Mouse (Mus musculus): ENCODE results near the gene Aloxe3. TPM values are rescaled to one million over a fixed set of nuclear protein-coding genes. Genes with fewer than 3 reads are reported as not detected.

Aloxe3 gene
- total RNA-seq, 1 experiment from 2014 or later: 0.64 TPM

DNA sequence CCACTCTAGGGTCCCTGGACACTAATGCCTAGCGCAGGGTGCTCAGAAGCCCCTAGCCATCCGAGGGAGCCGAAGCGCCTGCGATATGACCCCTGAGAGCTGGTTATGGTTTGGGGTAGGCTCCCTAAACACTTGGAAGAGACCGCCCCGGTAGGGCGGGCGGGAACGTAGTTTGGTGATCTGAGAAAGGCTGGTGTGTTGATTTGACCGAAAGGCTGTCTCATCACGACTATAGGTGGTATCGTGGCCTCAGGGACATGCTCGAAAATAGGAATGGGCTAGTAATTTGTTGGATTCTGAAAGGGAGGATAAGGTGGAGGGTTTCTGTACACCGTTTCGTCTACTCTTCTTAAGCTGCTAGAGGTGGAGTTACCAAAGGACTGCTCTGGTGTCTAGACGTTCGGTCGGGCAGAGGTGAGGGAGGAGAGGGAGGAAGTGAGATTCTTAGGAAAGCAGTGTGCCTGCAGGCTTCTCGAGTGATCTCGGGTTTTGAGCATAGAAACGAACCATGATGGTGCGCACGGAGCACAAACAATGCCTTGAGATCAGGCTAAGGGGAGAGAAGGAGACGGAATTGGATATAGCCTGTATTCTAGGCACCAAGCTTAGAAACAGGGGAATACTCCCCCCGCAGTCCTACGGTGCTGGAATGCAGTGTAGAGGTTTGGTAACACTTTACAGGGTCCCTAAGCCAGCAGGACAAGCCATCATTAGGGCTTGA is 30.0 kb upstream of the Aloxe3 start:
- no peak for DNase-seq

DNA sequence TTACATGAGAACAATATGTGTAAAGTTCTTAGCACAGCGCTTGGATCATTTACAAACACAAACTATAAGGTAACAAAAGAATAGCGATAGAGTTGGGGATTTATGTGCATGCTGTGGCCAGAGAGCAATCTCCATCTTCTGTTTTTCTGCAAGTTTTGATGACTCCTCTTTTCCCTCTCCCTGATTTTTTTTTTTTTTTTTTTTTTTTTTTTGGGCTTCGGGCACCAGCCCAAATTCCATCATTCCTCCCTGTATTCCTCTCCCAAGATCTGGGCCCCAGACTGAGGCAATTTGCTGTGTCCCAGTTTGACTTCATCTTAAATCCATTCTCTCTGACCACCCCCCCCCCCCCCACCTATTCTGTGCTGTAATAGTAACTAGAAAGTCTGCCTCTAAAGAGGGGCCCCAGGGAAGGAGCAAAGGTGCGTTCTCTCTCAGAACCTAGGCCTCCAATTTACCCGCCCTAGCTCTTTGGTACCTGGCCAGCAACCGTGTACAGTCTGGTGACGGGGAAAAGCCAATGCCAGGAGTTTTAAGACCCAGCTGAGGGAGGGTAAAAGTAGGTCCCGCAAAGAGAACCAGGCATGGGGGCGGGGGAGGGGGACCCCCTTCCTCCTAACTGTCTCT is 29.2 kb upstream of the Aloxe3 start:
- no peak for DNase-seq

DNA sequence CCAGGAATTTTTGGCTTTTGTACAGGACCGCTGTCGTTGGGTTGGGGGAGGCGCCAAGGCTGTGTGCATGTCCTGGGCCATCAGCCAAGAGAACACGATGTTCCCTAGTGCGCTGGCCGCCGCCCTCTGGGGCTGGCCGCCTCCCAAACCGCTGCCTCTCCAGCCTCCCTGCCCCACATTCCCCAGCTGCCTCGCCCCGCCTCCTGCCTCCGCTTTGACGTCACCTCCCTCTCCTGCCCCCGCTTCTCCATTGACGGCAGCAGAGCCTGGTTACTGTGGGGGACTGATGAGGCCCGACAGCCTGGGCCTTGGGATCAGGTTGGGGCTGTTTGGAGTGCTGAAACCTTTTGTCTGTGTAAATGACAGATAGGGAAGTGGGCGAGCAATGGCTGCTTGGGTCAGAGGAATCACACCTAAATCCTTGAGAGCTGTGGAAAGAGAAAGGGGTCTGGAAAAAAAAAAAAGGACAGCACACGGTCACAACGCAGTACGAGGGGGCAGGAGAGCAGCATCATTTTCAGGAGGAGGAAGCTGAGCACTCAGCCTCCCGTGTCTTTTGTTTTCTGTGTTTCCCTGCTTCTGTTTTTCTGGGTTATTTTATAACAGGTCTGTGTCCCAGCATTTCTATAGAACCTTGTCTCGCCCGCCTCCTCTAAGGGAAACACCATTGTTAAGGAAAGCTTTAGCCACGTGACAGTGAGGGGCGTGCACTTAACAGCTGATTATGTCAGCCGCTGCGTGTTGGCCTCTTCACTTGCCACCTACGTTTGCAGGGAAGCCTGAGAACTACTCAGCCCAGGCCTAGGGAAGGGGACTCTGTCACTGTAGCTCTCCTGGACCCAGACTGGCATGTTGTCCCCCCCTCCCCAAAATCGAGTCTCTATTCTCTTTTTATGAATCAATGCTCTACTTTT is 28.5 kb upstream of the Aloxe3 start:
- DNase-seq: peak; percentile 99

DNA sequence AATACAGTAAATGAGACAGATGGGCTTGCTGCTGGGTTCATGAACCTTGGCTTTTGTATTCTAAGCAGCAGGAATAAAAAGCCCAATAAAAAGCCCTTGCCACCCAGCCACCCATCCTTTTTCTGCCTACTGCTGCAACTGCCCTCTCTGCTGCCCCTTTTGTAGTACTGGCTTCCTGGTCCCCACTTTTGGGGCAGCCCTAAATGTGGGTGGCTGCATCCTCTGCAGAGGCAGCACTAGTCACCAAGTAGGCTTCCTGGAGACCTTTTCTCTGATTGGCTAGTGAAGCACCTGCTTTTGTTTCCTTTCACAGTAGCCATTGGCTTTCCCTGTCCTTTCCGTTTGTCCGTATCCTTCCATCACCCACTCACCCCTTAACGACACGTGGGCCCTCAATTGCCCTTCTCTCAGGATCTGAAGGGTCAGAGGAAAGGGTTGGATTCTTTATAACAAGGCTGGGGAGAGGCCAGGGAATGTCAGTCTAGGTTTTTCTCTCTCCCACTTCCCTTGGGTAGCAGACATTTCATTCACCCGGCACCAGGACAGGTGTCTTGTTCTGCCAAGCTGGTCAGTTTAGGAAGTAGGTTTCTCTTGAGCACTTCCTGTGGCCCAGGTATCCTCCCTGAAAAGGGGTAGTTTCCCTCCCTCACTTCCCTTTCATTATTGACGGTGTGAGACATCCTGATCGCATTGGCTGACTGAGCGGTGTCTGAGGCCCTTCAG is 27.5 kb upstream of the Aloxe3 start:
- DNase-seq: no peak

DNA sequence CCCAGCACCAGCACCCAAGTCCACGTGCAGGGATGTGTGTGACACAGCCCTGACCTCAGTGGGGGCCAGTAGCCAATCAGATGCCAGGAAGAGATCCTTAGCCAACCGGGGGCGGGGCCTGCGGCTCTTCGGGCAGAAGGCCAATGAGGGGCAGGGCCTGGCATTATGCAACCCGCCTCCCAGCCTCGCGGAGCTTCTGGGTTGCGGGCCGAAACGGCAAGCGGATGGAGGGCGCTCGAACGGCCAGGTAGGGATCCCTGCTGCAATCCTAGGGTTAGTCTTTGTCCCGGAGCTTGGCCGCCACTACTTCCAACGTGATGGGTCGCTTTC is 27.0 kb upstream of the Aloxe3 start:
- peak; percentile 98 for DNase-seq

DNA sequence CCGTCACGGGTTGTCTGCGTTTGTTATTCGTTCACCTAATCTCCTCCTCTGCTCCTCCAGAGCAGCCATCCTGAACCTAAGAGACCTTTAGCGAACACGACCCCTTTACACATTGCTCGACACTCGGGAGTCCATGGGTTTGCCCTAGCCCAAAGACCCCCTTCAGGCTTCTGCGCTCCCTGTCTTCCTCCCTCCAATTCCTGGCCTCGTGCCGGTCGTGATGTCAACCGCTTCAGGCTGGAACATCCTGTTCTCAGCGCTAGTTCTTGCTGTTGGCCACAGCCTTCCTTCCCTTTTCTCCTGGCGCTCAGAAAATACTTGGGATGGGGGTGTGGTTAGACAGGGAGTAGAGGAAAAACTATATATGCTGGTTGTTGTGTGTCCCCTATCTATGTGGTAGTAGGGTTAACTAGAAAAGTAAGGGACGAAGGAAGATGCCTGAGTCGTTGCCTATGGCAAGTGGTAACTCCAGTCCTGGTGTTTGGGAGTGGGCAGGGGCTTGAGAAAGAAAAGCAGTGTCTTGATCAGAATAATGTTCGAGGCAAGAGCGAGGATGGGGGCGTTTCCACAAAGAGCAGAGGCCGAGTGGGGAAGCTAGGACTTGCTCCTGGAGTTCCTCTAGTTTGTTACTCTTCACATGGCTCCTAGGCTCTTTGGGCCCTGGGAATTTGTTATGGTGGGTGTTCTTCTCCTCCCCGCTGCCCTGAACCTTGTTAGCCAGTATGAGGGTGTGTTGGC is 26.4 kb upstream of the Aloxe3 start:
- peak; percentile 76 for DNase-seq

DNA sequence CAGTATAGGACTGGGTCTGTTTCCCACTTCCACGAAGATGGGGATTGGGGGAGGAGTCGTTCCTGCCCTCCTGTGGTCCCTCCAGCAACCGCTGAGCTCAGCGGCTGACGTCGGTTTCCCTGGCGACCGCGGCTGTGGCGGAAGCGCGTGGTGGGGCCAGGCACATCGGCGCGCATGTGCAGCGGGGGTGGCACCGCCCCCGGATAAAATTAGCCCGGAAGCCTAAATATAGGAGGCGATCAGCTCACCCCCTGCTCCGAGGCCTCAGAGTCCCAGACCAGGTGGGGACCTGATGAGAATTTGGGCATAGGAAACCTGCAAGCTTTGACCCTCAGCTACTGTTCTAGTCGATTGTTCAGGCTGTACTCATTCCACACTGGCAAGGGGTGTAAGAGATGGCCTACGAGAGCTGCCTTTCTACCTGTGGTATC is 25.8 kb upstream of the Aloxe3 start:
- DNase-seq: peak; percentile 96

DNA sequence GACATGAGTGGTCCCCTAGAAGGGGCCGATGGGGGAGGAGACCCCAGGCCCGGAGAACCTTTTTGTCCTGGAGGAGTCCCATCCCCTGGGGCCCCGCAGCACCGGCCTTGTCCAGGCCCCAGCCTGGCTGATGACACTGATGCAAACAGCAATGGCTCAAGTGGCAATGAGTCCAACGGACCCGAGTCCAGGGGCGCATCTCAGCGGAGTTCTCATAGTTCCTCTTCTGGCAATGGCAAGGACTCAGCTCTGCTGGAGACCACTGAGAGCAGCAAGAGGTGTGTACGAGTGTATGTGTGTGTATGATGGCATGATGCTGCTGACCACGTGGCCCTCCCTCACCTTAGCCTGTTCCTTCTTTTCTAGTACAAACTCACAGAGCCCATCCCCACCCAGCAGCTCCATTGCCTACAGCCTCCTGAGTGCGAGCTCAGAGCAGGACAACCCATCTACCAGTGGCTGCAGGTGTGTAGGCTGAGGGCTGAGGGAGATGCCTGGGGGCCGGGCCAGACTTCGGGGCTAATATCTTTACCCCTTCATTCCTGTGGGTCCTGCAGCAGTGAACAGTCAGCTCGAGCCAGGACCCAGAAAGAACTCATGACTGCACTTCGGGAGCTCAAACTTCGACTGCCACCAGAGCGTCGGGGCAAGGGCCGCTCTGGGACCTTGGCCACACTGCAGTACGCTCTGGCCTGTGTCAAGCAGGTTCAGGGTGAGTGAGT is 24.9 kb upstream of the Aloxe3 start:
- DNase-seq: no peak

DNA sequence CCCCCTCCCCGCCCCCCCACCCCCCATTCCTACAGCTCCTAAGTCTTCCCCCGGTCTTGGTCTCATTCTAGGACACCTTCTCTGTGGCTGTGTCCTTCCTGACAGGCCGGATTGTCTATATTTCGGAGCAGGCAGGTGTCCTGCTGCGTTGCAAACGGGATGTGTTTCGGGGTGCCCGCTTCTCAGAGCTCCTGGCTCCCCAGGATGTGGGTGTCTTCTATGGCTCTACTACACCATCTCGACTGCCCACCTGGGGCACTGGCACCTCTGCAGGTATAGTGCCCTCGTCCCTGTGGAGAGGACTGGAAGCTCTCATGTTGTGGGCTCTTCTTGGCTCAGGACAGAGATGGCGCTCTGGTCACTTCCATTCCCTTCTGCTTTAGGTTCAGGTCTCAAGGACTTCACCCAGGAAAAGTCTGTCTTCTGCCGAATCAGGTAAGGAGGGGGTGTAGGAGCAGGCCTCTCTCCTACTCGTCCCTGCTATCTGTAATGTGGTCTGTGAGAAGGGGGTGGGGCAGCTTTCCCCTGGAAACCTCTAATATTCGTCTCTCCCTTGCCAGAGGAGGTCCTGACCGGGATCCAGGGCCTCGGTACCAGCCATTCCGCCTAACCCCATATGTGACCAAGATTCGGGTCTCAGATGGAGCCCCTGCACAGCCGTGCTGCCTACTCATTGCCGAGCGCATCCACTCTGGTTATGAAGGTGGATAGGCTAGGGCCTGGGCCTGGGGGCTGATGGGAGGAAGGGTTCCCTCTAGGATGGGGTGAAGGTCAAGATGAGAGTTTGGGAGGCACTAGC is 23.9 kb upstream of the Aloxe3 start:
- no peak for DNase-seq

DNA sequence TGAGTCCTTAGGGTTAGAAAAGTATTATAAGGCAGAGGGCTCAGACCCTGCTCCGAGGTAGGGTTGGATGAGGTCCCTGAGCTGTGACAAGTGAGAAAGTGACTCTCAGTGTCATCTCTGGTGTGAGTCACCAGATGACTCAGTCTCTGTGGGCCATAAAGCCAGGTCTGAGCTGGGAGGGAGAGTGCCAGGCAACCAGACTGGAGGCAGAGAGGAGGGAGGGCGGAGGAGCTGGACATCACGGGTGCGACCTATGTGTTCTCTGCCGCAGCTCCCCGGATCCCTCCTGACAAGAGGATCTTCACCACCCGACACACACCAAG is 23.3 kb upstream of the Aloxe3 start:
- DNase-seq: no peak

DNA sequence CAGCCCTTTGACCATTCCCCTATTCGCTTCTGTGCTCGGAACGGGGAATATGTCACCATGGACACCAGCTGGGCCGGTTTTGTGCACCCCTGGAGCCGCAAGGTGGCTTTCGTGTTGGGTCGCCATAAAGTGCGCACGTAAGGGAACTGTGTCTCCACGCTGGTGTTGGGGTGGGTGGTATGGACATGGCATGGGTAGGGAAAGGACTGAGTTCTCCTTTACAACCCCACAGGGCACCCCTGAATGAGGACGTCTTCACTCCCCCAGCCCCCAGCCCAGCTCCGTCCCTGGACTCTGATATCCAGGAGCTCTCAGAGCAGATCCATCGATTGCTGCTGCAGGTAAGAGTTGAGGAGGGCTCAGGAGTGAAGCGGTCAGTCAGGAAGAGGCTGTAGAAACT is 22.6 kb upstream of the Aloxe3 start:
- DNase-seq: no peak

DNA sequence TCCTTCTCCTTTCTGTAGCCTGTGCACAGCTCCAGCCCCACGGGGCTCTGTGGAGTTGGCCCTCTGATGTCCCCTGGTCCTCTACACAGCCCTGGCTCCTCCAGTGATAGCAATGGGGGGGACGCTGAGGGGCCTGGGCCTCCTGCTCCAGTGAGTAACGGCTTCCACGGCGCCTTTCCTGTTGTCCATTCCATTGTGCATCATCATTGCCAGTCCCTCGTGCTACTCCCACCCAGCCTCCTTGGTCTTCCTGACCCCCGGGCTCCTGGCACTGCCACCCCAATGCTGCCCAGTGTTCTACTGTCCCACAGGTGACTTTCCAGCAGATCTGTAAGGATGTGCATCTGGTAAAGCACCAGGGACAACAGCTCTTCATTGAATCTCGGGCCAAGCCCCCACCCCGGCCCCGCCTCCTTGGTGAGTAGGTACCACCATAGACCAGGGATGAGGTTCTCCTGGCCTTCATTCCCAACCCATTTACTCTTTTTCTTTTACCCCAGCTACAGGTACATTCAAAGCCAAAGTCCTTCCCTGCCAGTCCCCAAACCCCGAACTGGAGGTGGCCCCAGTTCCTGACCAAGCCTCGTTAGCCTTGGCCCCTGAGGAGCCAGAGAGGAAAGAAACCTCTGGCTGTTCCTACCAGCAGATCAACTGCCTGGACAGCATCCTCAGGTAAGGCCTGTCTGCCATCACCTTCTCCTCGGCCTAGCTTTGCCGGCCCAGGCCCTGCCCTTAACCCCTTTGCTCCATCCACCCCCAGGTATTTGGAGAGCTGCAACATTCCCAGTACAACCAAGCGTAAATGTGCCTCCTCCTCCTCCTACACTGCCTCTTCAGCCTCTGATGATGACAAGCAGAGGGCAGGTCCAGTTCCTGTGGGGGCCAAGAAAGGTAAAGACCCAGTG is 21.9 kb upstream of the Aloxe3 start:
- no peak for DNase-seq

DNA sequence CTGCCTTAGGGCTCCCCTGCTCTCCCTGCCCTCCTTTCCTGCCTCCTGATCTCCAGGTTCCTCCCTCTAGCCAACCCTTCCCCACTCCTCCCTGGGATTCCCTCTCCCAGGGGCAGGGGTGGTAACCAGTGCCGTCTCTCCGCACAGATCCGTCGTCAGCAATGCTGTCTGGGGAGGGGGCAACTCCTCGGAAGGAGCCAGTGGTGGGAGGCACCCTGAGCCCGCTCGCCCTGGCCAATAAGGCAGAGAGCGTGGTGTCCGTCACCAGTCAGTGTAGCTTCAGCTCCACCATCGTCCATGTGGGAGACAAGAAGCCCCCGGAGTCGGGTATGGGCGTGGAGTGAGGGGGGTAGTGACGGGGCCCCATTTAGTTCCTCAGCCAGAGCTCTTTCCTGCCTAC is 21.2 kb upstream of the Aloxe3 start:
- DNase-seq: no peak

DNA sequence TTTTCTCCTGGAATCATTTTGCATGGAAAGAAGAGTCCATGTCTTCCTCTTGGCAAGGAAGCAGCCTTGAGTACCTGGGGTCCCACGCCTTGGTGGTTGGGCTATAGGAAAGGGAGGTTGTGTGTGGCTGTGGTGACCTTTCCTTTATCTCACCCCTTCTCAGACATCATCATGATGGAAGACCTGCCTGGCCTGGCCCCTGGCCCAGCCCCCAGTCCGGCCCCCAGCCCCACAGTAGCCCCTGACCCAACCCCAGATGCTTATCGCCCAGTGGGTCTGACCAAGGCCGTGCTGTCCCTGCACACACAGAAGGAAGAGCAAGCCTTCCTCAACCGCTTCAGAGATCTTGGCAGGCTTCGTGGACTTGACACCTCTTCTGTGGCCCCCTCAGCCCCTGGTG is 20.5 kb upstream of the Aloxe3 start:
- no peak for DNase-seq

DNA sequence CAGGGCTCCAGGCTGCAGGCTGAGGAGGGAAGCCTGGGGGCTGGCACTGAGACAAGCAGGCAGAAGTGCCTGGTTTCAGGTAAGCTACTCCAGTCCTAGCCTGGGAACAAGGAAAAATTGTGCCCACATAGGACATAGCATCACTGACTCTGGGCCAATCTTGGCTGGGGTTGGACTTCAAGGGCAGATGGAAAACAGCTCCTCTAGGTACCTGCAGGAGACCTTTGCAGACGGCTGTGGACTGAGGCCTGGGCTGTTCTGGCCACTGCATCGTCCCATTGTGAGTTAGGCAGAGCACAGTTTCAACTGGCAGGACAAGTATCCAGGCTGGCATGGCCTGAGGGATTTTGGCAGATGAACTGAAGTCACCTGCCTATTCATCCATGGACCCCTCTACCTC is 19.9 kb upstream of the Aloxe3 start:
- no peak for DNase-seq

DNA sequence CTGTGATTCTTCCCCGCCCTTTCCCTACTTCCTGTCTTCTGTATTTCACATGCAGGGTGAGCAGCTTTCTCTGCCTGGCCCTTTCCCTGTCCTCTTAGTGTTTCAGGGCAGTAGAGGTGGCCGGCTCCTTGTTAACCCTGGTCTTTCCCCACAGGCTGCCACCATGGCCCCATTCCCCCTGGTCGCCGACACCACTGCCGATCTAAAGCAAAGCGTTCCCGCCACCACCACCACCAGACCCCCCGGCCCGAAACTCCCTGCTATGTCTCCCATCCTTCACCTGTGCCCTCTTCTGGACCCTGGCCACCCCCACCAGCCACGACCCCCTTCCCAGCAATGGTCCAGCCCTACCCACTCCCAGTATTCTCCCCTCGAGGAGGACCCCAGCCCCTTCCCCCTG is 19.4 kb upstream of the Aloxe3 start:
- DNase-seq: no peak

DNA sequence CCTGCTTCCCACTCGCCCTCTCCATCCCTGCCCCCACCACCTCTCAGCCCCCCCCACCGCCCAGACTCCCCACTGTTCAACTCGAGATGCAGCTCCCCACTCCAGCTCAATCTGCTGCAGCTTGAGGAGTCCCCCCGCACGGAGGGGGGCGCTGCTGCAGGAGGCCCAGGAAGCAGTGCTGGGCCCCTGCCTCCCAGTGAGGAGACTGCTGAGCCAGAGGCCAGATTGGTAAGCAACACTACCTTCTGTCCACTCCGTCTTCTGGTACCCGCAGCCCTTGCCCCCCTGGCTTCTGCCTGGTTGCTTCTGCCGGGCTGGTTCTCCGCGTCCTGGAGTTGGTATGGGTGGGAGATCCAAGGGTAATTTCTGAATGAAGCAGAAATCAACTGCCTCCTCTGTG is 18.9 kb upstream of the Aloxe3 start:
- no peak for DNase-seq

DNA sequence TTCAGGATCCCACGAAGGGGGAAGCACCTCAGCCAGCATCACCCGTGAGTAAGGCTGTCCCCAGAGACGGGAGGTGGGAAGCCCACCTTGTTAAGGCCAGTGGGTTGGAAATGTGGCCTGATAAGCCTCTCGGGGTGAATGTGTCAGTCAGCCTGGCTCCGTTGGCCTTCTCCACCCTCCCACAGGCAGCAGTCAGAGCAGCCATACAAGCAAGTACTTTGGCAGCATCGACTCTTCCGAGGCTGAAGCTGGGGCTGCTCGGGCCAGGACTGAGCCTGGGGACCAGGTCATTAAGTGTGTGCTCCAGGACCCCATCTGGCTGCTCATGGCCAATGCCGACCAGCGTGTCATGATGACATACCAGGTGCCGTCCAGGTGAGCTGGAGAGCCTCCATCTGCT is 18.0 kb upstream of the Aloxe3 start:
- no peak for DNase-seq

DNA sequence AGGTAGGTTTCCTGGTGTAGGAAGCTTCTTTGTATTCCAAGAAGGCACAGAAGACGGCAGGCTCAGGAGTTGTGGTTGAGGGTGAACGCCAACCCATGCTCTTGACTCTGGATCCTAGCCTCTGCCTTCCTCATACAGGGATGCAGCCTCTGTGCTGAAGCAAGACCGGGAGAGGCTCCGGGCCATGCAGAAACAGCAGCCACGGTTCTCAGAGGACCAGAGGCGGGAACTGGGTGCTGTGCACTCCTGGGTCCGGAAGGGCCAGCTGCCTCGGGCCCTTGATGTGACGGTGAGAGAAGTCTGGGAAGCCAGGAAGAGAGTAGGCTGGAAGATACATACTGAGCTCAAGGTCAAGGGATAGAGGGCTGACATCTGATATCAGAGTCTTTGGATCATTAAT is 17.5 kb upstream of the Aloxe3 start:
- no peak for DNase-seq

Data from adrenal gland, postnatal 25 days (tissue).